In the genomic region with DNA sequence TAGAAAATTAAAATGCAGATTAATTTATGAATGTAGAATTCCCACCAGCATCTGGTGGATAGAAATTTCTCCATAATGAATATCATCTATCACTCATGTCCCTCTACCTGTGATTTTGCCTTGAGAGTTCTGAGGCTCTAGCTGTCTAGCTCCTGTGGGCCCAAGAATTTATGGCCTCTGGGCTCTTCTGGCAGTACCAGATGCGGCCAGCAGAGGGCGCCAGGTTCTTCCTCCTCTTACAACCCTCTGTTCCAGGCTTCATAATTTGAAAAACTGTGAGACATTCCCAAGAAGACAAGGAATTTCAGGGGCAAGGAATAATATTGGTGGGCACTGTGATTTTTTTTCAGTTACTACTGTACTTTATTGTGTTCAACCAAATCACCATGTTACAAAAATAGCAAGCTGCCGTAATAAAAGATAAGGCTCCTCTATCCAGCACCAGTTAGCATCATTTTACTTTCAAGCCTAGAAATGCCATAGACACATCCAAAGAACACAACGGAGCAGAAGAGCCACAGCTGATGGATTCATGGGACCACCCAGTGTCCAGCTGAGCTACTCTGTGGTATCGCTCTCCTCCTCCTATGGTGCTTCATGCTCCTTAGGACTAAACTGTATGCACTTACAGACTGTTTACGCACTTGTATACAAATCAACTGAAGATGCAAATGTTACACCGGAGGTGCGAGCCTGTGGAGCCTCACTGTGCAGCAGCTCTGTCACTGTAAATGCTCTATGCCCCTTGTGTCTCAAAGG, we compare ENCODE assay signal across 9 mouse cellular contexts. TPM values are rescaled to one million over a fixed set of nuclear protein-coding genes. Genes with fewer than 3 reads are reported as not detected.
DNase-seq lines count a peak whose midpoint lies in the region; ATAC-seq and TF ChIP-seq lines count a peak whose summit lies in the region.
"Not testable (repeated sequence)": the region's sequence is repeated elsewhere in the genome, so short reads cannot be mapped to it uniquely, and the experiment has no call there.
"Had no signal": no experiment of that assay in that cellular context is flagged by ENCODE, and none has a peak within 500 bp of the region (broad histone marks: within the 10 kb centered on the region; RNA-seq: fewer than 3 reads in every experiment).

No protein-coding gene starts in this region.

- peak; percentile 76 for ATAC-seq in erythroid progenitor cell, adult 5-6 weeks (replicated peaks; ENCODE audit: low FRiP score, poor library complexity, severe bottlenecking)
- peak; percentile 73 for ATAC-seq in kidney, embryonic 14.5 days (ENCODE audit: low FRiP score, low TSS enrichment)
- ATAC-seq in limb, embryonic 14.5 days (ENCODE audit: low FRiP score, low read depth), result not testable (repeated sequence)
- ATAC-seq in stomach, embryonic 14.5 days (ENCODE audit: insufficient number of reproducible peaks, insufficient read depth, low FRiP score, low read depth), result 0 out of 2 replicates have a peak, but pooled peaks have one; percentile 56

- H3K27ac ChIP-seq in kidney, embryonic 14.5 days (ENCODE audit: low read depth, low read length); limb, embryonic 14.5 days (replicated peaks; ENCODE audit: low read depth, low read length); stomach, embryonic 14.5 days (ENCODE audit: low read length): not testable (repeated sequence)

- H3K4me3 ChIP-seq in kidney, embryonic 14.5 days (ENCODE audit: low read length); limb, embryonic 14.5 days (replicated peaks; ENCODE audit: low read length); stomach, embryonic 14.5 days (ENCODE audit: low read depth, low read length): not testable (repeated sequence)

- not testable (repeated sequence) for H3K4me1 ChIP-seq in kidney, embryonic 14.5 days (ENCODE audit: control insufficient read depth, insufficient read depth, low read length); limb, embryonic 14.5 days (ENCODE audit: control insufficient read depth, insufficient read depth, low read length); stomach, embryonic 14.5 days (ENCODE audit: control insufficient read depth, insufficient read depth, low read length)

- DNase-seq in CD8-positive naive resting alpha-beta T cell, adult 2 months (ENCODE audit: low read depth in 2 of 2, low spot score in 2 of 2), result peak; percentile 63 to 67
- DNase-seq in c-Kit-negative CD71-positive TER-119-positive erythroid progenitor cells, embryonic 14.5 days (ENCODE audit: low read depth, low spot score), result peak; percentile 46
- peak; percentile 36 to 75 for DNase-seq in heart, adult 9 months (ENCODE audit: low spot score in 2 of 2)
- peak; percentile 73 for DNase-seq in limb, embryonic 14.5 days (ENCODE audit: low spot score)
- DNase-seq in neural tube, embryonic 10.5 days (ENCODE audit: extremely low spot score, low spot score), result peak; percentile 79

- H3K9ac ChIP-seq in kidney, embryonic 14.5 days (ENCODE audit: low read depth, low read length); limb, embryonic 14.5 days (ENCODE audit: low read depth, low read length, severe bottlenecking); stomach, embryonic 14.5 days (replicated peaks; ENCODE audit: low read depth, low read length): not testable (repeated sequence)

- H3K27me3 ChIP-seq in kidney, embryonic 14.5 days (ENCODE audit: control insufficient read depth, insufficient read depth, low read length); limb, embryonic 14.5 days (ENCODE audit: control insufficient read depth, insufficient read depth, low read length); stomach, embryonic 14.5 days (ENCODE audit: control insufficient read depth, insufficient read depth, low read length): not testable (repeated sequence)

- 59% methylated on average over 8 of the region's 8 CpGs for WGBS in kidney, embryonic 14.5 days
- WGBS in limb, embryonic 14.5 days, result 55% methylated on average over 8 of the region's 8 CpGs
- WGBS in stomach, embryonic 14.5 days, result 51% methylated on average over 8 of the region's 8 CpGs

- H3K9me3 ChIP-seq in kidney, embryonic 14.5 days (ENCODE audit: control insufficient read depth, low read length); limb, embryonic 14.5 days (ENCODE audit: control insufficient read depth, low read length); stomach, embryonic 14.5 days (ENCODE audit: control insufficient read depth, low read depth, low read length): not testable (repeated sequence)

- H3K36me3 ChIP-seq in kidney, embryonic 14.5 days (ENCODE audit: control insufficient read depth, insufficient read depth, low read length); limb, embryonic 14.5 days (ENCODE audit: control insufficient read depth, insufficient read depth, low read length); stomach, embryonic 14.5 days (ENCODE audit: control insufficient read depth, insufficient read depth, low read length): not testable (repeated sequence)

- H3K4me2 ChIP-seq in kidney, embryonic 14.5 days (replicated peaks; ENCODE audit: low read depth, low read length); limb, embryonic 14.5 days (replicated peaks; ENCODE audit: low read depth, low read length, severe bottlenecking); stomach, embryonic 14.5 days (replicated peaks; ENCODE audit: low read depth, low read length): not testable (repeated sequence)

- TF ChIP-seq POLR2A in limb, embryonic 14.5 days (IDR thresholded peaks at IDR 0.05; ENCODE audit: borderline replicate concordance, extremely low read depth, insufficient read depth, insufficient read length), result not testable (repeated sequence)

RNA-seq across cellular contexts. Expression of gene Cnga4, which starts 7.7 kb away (rescaled TPM):
- total RNA-seq in erythroid progenitor cell, adult 5-6 weeks (2015; ENCODE audit: low replicate concordance), result not detected in 2 replicates
- not detected in 2 replicates for total RNA-seq in erythroid progenitor cell, adult 5-6 weeks (2017; ENCODE audit: low replicate concordance)
- not detected in 2 replicates for polyA plus RNA-seq in kidney, embryonic 14.5 days (2014; fragmentation: Nextera tagmentation; extraction: Ambion mirVana)
- 0.05 and 0.06 TPM in 2 replicates for polyA plus RNA-seq in limb, embryonic 14.5 days (2012; rRNA removed)
- 0.12 TPM in 1 of 2 replicates, not detected in the other for polyA plus RNA-seq in limb, embryonic 14.5 days (2014; fragmentation: Nextera tagmentation; extraction: Ambion mirVana)
- polyA plus RNA-seq in stomach, embryonic 14.5 days (2014; fragmentation: Nextera tagmentation; extraction: Ambion mirVana), result not detected in 2 replicates
- total RNA-seq: adrenal gland, postnatal 4 days had no signal

RNA-seq across cellular contexts. Expression of gene Fam160a2, which starts 12.2 kb away (rescaled TPM):
- total RNA-seq in erythroid progenitor cell, adult 5-6 weeks (2015; ENCODE audit: low replicate concordance), result 16.9 and 48.6 TPM in 2 replicates
- 3.0 and 9.2 TPM in 2 replicates for total RNA-seq in erythroid progenitor cell, adult 5-6 weeks (2017; ENCODE audit: low replicate concordance)
- 30.9 and 43.6 TPM in 2 replicates for polyA plus RNA-seq in kidney, embryonic 14.5 days (2014; fragmentation: Nextera tagmentation; extraction: Ambion mirVana)
- 45.7 and 58.7 TPM in 2 replicates for polyA plus RNA-seq in limb, embryonic 14.5 days (2012; rRNA removed)
- polyA plus RNA-seq in limb, embryonic 14.5 days (2014; fragmentation: Nextera tagmentation; extraction: Ambion mirVana), result 39.3 and 41.2 TPM in 2 replicates
- polyA plus RNA-seq in stomach, embryonic 14.5 days (2014; fragmentation: Nextera tagmentation; extraction: Ambion mirVana), result 40.3 and 41.1 TPM in 2 replicates

RNA-seq across cellular contexts. Expression of gene Cckbr, which starts 13.5 kb away (rescaled TPM):
- not detected in 2 replicates for total RNA-seq in erythroid progenitor cell, adult 5-6 weeks (2015; ENCODE audit: low replicate concordance)
- not detected in 2 replicates for total RNA-seq in erythroid progenitor cell, adult 5-6 weeks (2017; ENCODE audit: low replicate concordance)
- polyA plus RNA-seq in kidney, embryonic 14.5 days (2014; fragmentation: Nextera tagmentation; extraction: Ambion mirVana), result 0.56 and 0.58 TPM in 2 replicates
- 0.03 TPM in 1 of 2 replicates, not detected in the other for polyA plus RNA-seq in limb, embryonic 14.5 days (2012; rRNA removed)
- not detected in 2 replicates for polyA plus RNA-seq in limb, embryonic 14.5 days (2014; fragmentation: Nextera tagmentation; extraction: Ambion mirVana)
- polyA plus RNA-seq in stomach, embryonic 14.5 days (2014; fragmentation: Nextera tagmentation; extraction: Ambion mirVana), result 0.85 and 0.87 TPM in 2 replicates

RNA-seq across cellular contexts. Expression of gene Gm5901, which starts 37.2 kb away (rescaled TPM):
- not detected in 2 replicates for total RNA-seq in erythroid progenitor cell, adult 5-6 weeks (2015; ENCODE audit: low replicate concordance)
- 7.6 TPM in 1 of 2 replicates, not detected in the other for total RNA-seq in erythroid progenitor cell, adult 5-6 weeks (2017; ENCODE audit: low replicate concordance)
- not detected in 2 replicates for polyA plus RNA-seq in kidney, embryonic 14.5 days (2014; fragmentation: Nextera tagmentation; extraction: Ambion mirVana)
- not detected in 2 replicates for polyA plus RNA-seq in limb, embryonic 14.5 days (2012; rRNA removed)
- not detected in 2 replicates for polyA plus RNA-seq in limb, embryonic 14.5 days (2014; fragmentation: Nextera tagmentation; extraction: Ambion mirVana)
- not detected in 2 replicates for polyA plus RNA-seq in stomach, embryonic 14.5 days (2014; fragmentation: Nextera tagmentation; extraction: Ambion mirVana)
- total RNA-seq: adrenal gland, postnatal 4 days had no signal

RNA-seq across cellular contexts. Expression of gene Olfr692, which starts 44.0 kb away (rescaled TPM):
- not detected in 2 replicates for total RNA-seq in erythroid progenitor cell, adult 5-6 weeks (2015; ENCODE audit: low replicate concordance)
- not detected in 2 replicates for total RNA-seq in erythroid progenitor cell, adult 5-6 weeks (2017; ENCODE audit: low replicate concordance)
- not detected in 2 replicates for polyA plus RNA-seq in kidney, embryonic 14.5 days (2014; fragmentation: Nextera tagmentation; extraction: Ambion mirVana)
- polyA plus RNA-seq in limb, embryonic 14.5 days (2012; rRNA removed), result not detected in 2 replicates
- polyA plus RNA-seq in limb, embryonic 14.5 days (2014; fragmentation: Nextera tagmentation; extraction: Ambion mirVana), result not detected in 2 replicates
- polyA plus RNA-seq in stomach, embryonic 14.5 days (2014; fragmentation: Nextera tagmentation; extraction: Ambion mirVana), result not detected in 2 replicates
- total RNA-seq: adrenal gland, postnatal 4 days had no signal
